Mouse (Mus musculus): Measurements from ENCODE around the gene Sec62. TPM values are rescaled to one million over a fixed set of nuclear protein-coding genes. Genes with fewer than 3 reads are reported as not detected.

Sec62 gene
- 48.5 and 62.0 TPM in 2 replicates for polyA plus RNA-seq (2014; fragmentation: Nextera tagmentation; extraction: Ambion mirVana)

DNA sequence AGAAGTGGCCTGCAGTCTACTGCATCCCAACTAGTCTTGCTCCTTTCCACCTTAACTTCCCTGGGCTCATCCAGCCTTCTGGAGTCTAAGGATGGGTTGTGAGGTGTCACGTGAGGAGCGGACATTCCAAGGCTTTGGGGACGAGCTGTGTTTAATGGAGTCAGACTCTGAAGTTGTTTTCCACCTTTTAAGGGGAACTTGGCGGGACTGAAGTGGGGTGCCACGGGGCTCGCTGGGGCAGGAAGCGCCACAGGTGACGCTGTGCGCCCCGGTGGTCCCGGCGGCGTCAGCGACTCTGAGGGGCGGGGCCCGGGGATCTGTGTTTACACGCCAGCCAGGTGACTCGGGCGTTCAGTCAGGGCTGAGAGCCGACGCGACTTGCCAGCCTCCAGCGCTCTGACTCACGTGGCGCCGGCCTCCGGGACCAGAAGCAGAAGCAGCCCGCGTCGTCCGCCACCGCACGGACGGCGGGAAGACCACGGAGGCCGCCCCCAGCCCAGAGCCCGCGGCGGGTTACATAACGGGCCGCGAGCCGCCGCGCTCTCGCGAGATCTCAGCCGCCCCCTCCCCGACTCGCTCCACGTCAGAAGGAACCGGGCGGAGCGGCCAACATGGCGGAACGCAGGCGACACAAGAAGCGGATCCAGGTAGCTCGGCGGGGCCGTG, at the start of gene Sec62:
TSS of gene Sec62 (plus strand) at position 139 of the 666 bp plus-strand sequence.
- Histone ChIP-seq H3K27ac (ENCODE audit: low read depth, low read length) (peak within 1 kb of the TSS; percentile 80), H3K4me2 (ENCODE audit: low read depth, low read length, severe bottlenecking) (peak within 1 kb of the TSS; percentile 75)
- under 1% methylated on average over 61 of the region's 62 CpGs for WGBS

DNA sequence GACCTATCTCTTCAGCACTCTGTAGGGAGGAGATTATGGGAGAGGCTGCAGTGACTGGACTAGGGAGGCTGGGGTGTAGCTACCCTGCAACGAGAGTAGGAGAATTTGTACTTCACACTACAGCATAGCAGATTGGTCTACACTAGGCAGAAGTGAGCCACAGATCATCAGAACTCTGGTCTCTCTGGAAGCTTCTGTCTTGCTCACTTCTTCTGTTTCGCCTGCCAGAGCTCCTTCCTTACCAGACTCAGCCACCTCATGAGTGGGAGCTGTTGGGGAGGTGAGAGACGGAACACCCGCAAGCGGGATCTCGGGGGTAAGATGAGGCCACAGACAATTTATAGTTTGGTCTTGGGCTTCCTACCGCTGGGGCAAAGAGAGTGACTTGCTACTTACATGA, 49.8 kb upstream of the Sec62 start:
- no peaks in the 10 kb centered on the region for H3K36me3 ChIP-seq (ENCODE audit: control insufficient read depth, insufficient read depth, low read length)
- no peak overlapping the region for H3K9ac ChIP-seq (ENCODE audit: low read length)
- no peak overlapping the region for H3K4me2 ChIP-seq (ENCODE audit: low read depth, low read length, severe bottlenecking)
- no peak overlapping the region for H3K27ac ChIP-seq (ENCODE audit: low read depth, low read length)
- 92% methylated on average over 7 of the region's 7 CpGs for WGBS
- H3K4me1 ChIP-seq (replicated peaks; ENCODE audit: control insufficient read depth, insufficient read depth, low read length), result no peaks in the 10 kb centered on the region
- no peaks in the 10 kb centered on the region for H3K27me3 ChIP-seq (ENCODE audit: control insufficient read depth, insufficient read depth, low read length)
- H3K4me3 ChIP-seq (ENCODE audit: low read depth, low read length), result no peak overlapping the region
- H3K9me3 ChIP-seq (ENCODE audit: control insufficient read depth, low read length), result no peaks in the 10 kb centered on the region
- ATAC-seq (replicated peaks; ENCODE audit: low FRiP score), result no peak
- DNase-seq (ENCODE audit: low spot score), result no peak

More for the DNA sequence above, at the start of gene Sec62:
- H3K9ac ChIP-seq (ENCODE audit: low read length), result peak within 1 kb of the TSS; percentile 98
- no peaks in the 10 kb centered on the region for H3K27me3 ChIP-seq (ENCODE audit: control insufficient read depth, insufficient read depth, low read length)
- H3K4me3 ChIP-seq (ENCODE audit: low read depth, low read length), result peak within 1 kb of the TSS; percentile 98
- H3K36me3 ChIP-seq (ENCODE audit: control insufficient read depth, insufficient read depth, low read length), result no peaks in the 10 kb centered on the region
- H3K9me3 ChIP-seq (ENCODE audit: control insufficient read depth, low read length), result no peaks in the 10 kb centered on the region
- no peaks in the 10 kb centered on the region for H3K4me1 ChIP-seq (replicated peaks; ENCODE audit: control insufficient read depth, insufficient read depth, low read length)
- ATAC-seq (replicated peaks; ENCODE audit: low FRiP score) (peak; percentile 98), DNase-seq (ENCODE audit: low spot score) (peak; percentile 98)

- Histone ChIP-seq H3K36me3 (ENCODE audit: control insufficient read depth, insufficient read depth, low read length) (no peaks in the 10 kb centered on the region), H3K9ac (ENCODE audit: low read length) (no peak within 1 kb of the TSS), H3K4me3 (ENCODE audit: low read depth, low read length) (no peak within 1 kb of the TSS), H3K27me3 (ENCODE audit: control insufficient read depth, insufficient read depth, low read length) (no peaks in the 10 kb centered on the region), H3K9me3 (ENCODE audit: control insufficient read depth, low read length) (no peaks in the 10 kb centered on the region), H3K4me2 (ENCODE audit: low read depth, low read length, severe bottlenecking) (no peak within 1 kb of the TSS), H3K27ac (ENCODE audit: low read depth, low read length) (no peak within 1 kb of the TSS), H3K4me1 (replicated peaks; ENCODE audit: control insufficient read depth, insufficient read depth, low read length) (no peaks in the 10 kb centered on the region)
- no peak for DNase-seq (ENCODE audit: low spot score)
- 79% methylated on average over 7 of the region's 7 CpGs for WGBS
- ATAC-seq (replicated peaks; ENCODE audit: low FRiP score), result no peak
Observed at GRCm38 (mm10) chr3:30746006-30746405, 46.7 kb upstream of the Sec62 start, which contains the start of gene Samd7. TSS of gene Samd7 (plus strand) at chr3:30746293.

- H3K27ac ChIP-seq (ENCODE audit: low read depth, low read length), result no peak overlapping the region
- H3K27me3 ChIP-seq (ENCODE audit: control insufficient read depth, insufficient read depth, low read length), result no peaks in the 10 kb centered on the region
- no peak overlapping the region for H3K4me3 ChIP-seq (ENCODE audit: low read depth, low read length)
- no peaks in the 10 kb centered on the region for H3K36me3 ChIP-seq (ENCODE audit: control insufficient read depth, insufficient read depth, low read length)
- no peaks in the 10 kb centered on the region for H3K4me1 ChIP-seq (replicated peaks; ENCODE audit: control insufficient read depth, insufficient read depth, low read length)
- ATAC-seq (replicated peaks; ENCODE audit: low FRiP score), result no peak
- no peak for DNase-seq (ENCODE audit: low spot score)
- no peaks in the 10 kb centered on the region for H3K9me3 ChIP-seq (ENCODE audit: control insufficient read depth, low read length)
- 91% methylated on average over 9 of the region's 9 CpGs for WGBS
- H3K9ac ChIP-seq (ENCODE audit: low read length), result no peak overlapping the region
- no peak overlapping the region for H3K4me2 ChIP-seq (ENCODE audit: low read depth, low read length, severe bottlenecking)
Observed at GRCm38 (mm10) chr3:30748316-30748715, 44.4 kb upstream of the Sec62 start.

DNA sequence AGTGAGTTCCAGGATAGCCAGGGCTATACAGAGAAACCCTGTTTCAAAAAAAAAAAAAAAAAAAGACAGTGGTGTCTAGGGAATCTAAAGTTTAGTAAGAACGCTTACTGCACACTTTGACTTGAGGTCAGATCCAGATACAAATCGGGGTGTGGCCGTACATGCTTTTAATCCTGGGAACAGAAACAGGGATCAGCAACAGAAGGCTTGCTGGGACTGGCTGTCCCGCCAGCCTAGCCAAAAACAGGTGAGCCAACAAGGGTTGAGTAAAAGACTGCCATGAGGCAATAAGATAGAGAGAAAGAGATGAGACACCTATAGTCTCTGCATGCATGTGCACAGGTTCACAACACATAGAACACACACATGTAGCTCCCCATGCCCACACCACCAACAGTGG, 38.0 kb upstream of the Sec62 start:
- H3K9me3 ChIP-seq (ENCODE audit: control insufficient read depth, low read length), result no peaks in the 10 kb centered on the region
- no peak overlapping the region for H3K4me3 ChIP-seq (ENCODE audit: low read depth, low read length)
- H3K4me1 ChIP-seq (replicated peaks; ENCODE audit: control insufficient read depth, insufficient read depth, low read length), result no peaks in the 10 kb centered on the region
- 94% methylated on average over 4 of the region's 4 CpGs for WGBS
- DNase-seq (ENCODE audit: low spot score) (no peak), ATAC-seq (replicated peaks; ENCODE audit: low FRiP score) (no peak)
- no peak overlapping the region for H3K27ac ChIP-seq (ENCODE audit: low read depth, low read length)
- H3K4me2 ChIP-seq (ENCODE audit: low read depth, low read length, severe bottlenecking), result no peak overlapping the region
- no peaks in the 10 kb centered on the region for H3K27me3 ChIP-seq (ENCODE audit: control insufficient read depth, insufficient read depth, low read length)
- no peak overlapping the region for H3K9ac ChIP-seq (ENCODE audit: low read length)
- no peaks in the 10 kb centered on the region for H3K36me3 ChIP-seq (ENCODE audit: control insufficient read depth, insufficient read depth, low read length)

DNA sequence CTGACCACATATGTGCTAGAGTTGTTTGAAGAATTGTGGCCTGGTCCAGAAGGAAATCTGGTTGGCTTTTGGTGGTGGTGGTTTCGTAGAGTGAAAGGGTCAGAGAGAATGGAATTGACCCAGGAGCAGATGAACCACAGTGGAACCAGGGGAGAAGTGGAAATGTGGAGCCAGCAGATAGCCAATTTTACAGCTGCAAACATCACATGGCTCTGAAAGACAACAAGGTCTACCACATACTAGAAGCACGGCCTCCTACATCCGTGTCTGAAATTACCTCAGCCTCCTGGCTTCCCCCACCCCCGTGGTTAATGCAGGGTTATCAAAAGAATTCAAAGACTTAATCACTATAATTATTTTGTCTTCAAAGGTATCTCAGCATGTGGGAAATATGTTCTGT, 27.8 kb upstream of the Sec62 start:
- H3K9me3 ChIP-seq (ENCODE audit: control insufficient read depth, low read length), result no peaks in the 10 kb centered on the region
- H3K36me3 ChIP-seq (ENCODE audit: control insufficient read depth, insufficient read depth, low read length), result no peaks in the 10 kb centered on the region
- no peak overlapping the region for H3K4me2 ChIP-seq (ENCODE audit: low read depth, low read length, severe bottlenecking)
- no peak overlapping the region for H3K9ac ChIP-seq (ENCODE audit: low read length)
- no peaks in the 10 kb centered on the region for H3K4me1 ChIP-seq (replicated peaks; ENCODE audit: control insufficient read depth, insufficient read depth, low read length)
- DNase-seq (ENCODE audit: low spot score) (no peak), ATAC-seq (replicated peaks; ENCODE audit: low FRiP score) (no peak)
- no peak overlapping the region for H3K4me3 ChIP-seq (ENCODE audit: low read depth, low read length)
- WGBS, result 88% methylated on average over 4 of the region's 4 CpGs
- no peaks in the 10 kb centered on the region for H3K27me3 ChIP-seq (ENCODE audit: control insufficient read depth, insufficient read depth, low read length)
- no peak overlapping the region for H3K27ac ChIP-seq (ENCODE audit: low read depth, low read length)

DNA sequence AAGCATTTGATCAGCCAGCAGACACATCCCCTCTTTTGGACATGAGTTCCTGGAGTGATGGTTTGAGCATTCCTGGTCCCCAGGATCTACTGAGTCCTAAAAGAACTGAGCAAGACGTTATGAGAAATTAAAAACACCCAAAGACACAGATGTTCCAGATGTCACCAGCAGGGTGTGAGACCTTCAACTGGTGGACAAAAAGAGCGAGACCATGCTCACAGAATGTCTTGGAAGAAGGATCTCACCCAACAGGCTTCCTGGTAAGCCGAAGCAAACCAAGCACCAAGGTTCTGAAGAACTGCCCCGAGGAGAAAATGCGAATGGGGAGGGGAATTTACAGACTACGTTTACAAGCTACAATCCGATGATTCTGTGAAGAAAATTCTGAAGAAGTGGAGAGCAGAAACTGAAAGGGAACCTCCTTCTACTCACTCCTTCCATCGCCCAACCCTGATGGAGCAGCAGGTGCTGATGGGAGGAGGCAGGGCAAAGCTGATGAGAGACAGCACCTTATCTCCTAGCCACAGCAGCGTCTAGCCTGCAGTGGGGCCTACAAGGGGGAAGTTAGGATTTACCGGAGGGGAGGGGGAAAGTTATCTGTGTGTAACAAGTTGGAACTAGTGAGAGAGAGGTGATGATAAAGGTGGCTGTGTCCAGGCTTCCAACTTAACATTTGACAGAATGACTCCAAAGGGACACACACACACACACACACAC, 27.2 kb upstream of the Sec62 start:
- WGBS, result 81% methylated on average over 10 of the region's 10 CpGs
- Histone ChIP-seq H3K36me3 (ENCODE audit: control insufficient read depth, insufficient read depth, low read length) (no peaks in the 10 kb centered on the region), H3K4me3 (ENCODE audit: low read depth, low read length) (no peak overlapping the region), H3K9ac (ENCODE audit: low read length) (no peak overlapping the region), H3K9me3 (ENCODE audit: control insufficient read depth, low read length) (no peaks in the 10 kb centered on the region), H3K4me1 (replicated peaks; ENCODE audit: control insufficient read depth, insufficient read depth, low read length) (no peaks in the 10 kb centered on the region), H3K27me3 (ENCODE audit: control insufficient read depth, insufficient read depth, low read length) (no peaks in the 10 kb centered on the region), H3K27ac (ENCODE audit: low read depth, low read length) (no peak overlapping the region), H3K4me2 (ENCODE audit: low read depth, low read length, severe bottlenecking) (no peak overlapping the region)
- no peak for DNase-seq (ENCODE audit: low spot score)
- peak; percentile 49; the same call in 1 of the 2 replicates for ATAC-seq (replicated peaks; ENCODE audit: low FRiP score)

- WGBS, result 85% methylated on average over 7 of the region's 7 CpGs
- H3K27me3 ChIP-seq (ENCODE audit: control insufficient read depth, insufficient read depth, low read length), result no peaks in the 10 kb centered on the region
- H3K4me2 ChIP-seq (ENCODE audit: low read depth, low read length, severe bottlenecking), result no peak overlapping the region
- H3K4me3 ChIP-seq (ENCODE audit: low read depth, low read length), result no peak overlapping the region
- DNase-seq (ENCODE audit: low spot score) (no peak), ATAC-seq (replicated peaks; ENCODE audit: low FRiP score) (no peak)
- no peak overlapping the region for H3K9ac ChIP-seq (ENCODE audit: low read length)
- H3K4me1 ChIP-seq (replicated peaks; ENCODE audit: control insufficient read depth, insufficient read depth, low read length), result no peaks in the 10 kb centered on the region
- H3K36me3 ChIP-seq (ENCODE audit: control insufficient read depth, insufficient read depth, low read length), result no peaks in the 10 kb centered on the region
- H3K9me3 ChIP-seq (ENCODE audit: control insufficient read depth, low read length), result no peaks in the 10 kb centered on the region
- H3K27ac ChIP-seq (ENCODE audit: low read depth, low read length), result no peak overlapping the region
Observed at GRCm38 (mm10) chr3:30766177-30766576, 26.5 kb upstream of the Sec62 start.
